Mouse (Mus musculus) adrenal gland, postnatal 25 days (tissue): ENCODE measurements around the gene Gng8. TPM values are rescaled to one million over a fixed set of nuclear protein-coding genes. Genes with fewer than 3 reads are reported as not detected.
A peak's percentile ranks its signal among the peaks of the same experiment; 100 is the strongest.

Experiments used
- DNase-seq: peaks from one replicate; pipeline ENCODE4 v3.0.0; 2021; ENCODE audit warnings: mixed read lengths
- long read RNA-seq: library from polyadenylated mRNA; stranded (forward); transcript quantifications from one replicate; pipeline ENCODE4 v2.0.0, GENCODE M21; 2021
- total RNA-seq: library from RNA; stranded (reverse); gene quantifications from 2 replicates; pipeline ENCODE4 v1.2.3, GENCODE M21; 2021

Gene Gng8
- 0.70 TPM in 1 of 2 replicates, not detected in the other for total RNA-seq
- long read RNA-seq, result 0 reads

DNA sequence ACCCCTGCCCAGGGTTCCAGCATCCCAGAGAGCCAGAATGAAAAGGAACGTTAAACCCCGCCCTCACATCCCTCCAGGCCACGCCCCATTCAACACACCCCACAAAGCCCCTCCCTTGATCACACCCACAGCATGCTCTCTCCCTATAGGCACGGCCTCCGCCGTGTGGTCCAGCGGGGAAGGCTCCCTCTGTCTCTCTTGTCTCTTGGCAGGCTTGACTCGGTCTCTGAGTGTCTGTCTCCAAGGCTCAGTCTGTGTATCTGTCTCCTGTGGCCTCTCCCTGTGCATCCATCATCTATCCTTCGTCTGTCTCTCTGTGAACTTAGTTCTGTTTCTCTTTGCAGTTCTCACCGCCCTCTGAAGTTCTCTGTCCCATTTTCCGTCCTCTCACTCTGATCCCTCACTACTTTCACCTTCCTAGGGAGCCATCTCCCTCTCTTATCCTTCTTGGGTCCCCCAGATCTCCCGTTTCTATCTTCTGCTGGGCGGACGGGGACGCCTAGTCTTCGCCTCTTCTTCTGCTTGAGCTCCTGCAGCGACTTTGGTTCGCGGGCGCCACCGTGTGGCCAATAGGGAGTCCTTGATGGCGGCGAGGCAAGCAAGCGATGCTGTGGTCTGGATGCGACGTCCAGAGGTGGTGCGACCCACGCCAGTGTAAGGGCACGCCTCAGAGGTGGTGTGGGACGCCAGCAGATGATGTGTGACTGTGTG, at the start of gene Gng8:
TSS of gene Gng8 (plus strand) at position 146 of the 711 bp plus-strand sequence.
- DNase-seq, result peak; percentile 87

DNA sequence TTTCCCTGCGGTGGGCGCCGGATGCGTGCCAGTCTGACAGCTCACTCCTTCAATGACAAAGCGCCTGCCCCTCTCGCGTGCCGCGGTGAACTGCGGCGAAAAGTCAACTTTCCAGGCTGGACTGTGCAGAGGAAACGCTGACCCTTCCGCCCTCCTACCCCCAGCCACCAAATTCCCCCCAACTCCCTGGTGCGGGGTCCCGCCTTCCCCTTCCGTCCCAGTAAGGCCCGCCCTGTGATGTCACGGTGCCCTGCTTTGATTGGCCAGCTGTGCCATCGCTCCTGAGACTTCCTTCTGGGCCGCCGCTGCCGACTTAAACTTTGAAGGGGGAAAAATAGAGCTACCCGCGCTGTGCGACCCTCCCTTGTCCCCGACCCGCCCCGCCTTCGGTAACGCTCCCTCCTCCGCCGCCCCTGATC, 48.9 kb upstream of the Gng8 start, which contains the start of gene Prkd2:
TSS of gene Prkd2 (plus strand) at position 258 of the 419 bp plus-strand sequence.
- peak; percentile 91 for DNase-seq

DNA sequence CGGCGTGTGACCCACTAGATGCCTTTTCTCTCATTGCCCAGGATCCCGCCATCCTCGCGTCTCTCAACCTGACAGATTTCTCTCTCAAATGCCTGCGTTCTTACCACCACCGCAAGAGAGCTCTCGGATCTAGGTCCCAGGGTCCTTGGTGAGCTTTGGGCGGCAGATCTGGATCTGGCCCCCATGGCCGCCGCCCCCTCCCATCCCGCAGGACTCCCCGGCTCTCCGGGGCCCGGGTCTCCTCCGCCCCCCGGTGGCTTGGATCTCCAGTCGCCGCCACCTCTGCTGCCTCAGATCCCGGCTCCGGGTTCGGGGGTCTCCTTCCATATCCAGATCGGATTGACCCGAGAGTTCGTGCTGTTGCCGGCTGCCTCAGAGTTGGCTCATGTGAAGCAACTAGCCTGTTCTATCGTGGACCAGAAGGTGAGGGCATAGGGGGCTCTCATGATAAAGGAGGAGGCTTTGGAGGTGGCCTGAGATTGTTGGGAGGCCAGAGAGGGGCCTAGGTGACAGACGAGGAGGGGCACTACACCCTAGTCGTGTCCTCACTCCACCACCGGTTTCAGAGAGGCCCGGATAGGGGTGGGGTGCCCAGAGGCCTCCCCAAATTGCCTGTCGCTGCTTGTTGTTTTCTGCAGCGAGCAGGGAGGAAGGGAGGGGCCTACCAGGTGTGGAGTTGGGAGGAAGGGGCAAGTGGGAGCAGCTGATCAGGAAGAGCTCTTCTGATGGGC, 48.0 kb upstream of the Gng8 start:
- DNase-seq, result no peak

DNA sequence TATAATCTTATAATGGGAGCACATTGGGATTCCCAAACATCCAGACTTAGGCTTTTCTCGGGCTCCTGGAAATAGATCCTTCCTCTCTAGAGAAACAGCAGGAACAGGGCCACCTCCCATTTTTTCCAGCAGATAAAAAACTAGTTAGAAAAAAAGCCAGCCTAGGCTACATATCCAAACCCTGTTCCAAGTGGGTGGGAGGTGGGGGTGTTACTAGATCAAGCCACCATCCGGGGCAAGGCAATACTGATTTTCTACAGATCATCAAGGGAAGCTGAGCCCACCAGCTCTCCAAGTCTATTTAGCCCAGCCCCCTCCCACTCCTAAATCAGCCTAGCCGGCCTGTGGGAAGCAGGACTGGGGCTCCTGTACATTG, 46.9 kb upstream of the Gng8 start:
- DNase-seq, result no peak

DNA sequence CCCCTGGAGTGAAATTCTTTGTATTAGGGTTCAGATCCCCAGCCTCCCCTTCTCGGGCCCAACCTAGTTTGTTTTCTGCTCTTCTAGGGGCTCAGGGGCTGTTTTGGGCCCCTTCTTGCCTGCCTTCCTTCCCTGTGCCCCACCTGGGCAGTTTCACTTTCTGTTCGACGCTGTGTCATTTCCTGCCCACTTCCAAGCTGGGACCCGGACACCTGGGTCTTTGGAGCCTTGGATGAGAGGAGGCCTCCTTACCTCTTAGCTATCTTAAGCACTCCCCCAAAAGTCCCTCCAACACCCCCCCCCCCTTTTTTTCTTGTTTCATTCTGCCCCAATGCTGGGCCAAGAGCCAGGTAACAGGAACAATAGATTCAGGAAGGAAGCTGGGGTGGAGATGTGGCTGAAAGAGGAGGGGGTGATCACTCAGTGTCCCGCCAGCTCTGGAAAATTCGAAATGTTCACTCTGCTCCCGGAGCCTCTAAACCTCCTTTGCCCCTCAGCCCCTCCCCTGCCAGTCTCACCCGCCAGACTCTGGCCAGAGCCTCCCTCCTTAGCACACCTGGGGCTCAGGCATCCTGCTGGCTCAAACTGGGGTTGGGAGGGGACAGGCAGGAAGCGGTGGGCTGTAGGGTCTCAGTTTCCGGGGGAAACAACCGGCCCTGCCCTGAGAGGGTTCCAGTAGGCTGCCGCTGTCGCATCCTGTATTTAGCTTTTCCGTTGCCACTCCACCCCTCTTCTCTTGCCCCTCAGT, 46.3 kb upstream of the Gng8 start:
- no peak for DNase-seq

DNA sequence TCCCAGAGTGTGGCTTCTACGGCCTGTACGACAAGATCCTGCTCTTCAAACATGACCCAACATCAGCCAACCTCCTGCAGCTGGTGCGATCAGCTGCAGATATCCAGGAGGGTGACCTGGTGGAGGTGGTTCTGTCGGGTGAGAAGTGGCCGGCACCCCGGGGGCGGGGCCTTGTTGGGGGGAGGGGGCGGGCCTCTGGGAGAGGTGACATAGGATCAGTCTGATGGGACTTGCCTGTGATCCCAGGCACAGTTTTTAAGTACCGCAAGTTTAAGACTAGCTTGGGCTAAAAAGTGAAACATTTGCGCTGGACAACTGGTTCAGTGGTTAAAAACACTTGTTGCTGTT, 45.8 kb upstream of the Gng8 start:
- DNase-seq, result no peak

DNA sequence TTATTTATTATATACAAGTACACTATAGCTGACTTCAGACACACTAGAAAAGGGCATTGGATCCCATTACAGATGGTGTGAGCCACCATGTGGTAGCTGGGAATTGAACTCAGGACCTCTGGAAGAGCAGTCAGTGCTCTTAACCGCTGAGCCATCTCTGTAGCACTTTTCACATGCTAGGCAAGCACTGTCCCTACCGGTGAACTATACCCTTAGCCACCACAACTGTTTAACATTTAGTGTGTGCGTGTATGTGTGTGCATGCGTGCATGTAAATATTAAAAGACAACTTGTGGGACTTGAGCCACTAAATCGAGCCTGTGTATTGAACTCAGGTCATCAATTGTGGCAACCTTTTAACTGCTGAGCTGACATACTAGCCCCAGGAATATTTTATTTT, 44.8 kb upstream of the Gng8 start:
- no peak for DNase-seq

DNA sequence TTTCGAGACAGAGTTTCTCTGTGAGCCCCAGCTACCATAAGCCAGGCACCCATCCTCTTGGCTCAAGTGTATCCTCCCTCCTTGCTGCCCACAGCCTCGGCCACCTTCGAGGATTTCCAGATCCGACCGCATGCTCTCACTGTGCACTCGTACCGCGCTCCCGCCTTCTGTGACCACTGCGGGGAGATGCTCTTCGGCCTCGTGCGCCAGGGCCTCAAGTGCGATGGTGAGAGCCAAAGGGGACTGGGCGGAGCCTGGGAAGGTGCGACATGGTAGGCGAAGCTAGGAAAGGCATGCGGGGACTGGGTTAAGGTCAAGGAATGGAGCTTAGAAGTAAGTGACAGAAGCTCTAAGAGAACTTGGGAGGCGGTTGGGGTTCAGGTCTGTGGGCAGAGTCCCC, 44.1 kb upstream of the Gng8 start:
- no peak for DNase-seq

DNA sequence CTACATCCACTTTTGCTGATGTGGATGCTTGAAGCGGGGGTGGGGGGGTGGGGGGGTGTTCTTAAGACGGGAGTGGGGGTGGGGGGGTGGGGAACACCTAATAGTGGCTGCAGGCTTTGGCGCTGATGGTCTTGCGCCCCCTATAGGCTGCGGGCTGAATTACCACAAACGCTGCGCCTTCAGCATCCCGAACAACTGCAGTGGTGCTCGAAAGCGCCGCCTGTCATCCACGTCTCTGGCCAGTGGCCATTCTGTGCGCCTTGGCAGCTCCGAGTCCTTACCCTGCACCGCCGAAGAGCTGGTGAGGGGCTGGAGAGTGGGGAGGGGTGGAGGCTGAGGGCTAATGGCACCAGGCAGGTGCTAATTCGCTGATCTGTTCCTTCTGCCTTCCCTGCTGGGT, 43.0 kb upstream of the Gng8 start:
- DNase-seq, result peak; percentile 50

DNA sequence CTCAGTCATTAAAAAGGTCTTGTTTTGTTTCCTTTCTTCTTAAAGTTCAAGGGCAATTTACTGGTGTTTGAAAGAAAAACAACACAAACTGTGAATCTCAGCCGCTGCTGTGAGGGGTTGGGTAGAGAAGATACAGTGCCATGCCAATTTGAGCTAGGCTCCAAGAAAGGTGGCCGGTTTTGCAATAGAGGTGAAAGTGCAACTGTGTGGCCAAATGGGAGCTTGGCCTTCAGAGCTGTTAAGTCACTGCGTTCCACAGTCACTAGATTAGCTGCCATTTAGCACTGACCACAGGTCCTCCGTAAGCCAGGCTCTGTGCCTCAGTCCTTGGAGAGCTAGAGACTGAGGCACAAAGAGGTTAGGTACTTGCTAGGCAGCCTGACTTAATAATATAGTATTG, 40.0 kb upstream of the Gng8 start:
- DNase-seq, result no peak

DNA sequence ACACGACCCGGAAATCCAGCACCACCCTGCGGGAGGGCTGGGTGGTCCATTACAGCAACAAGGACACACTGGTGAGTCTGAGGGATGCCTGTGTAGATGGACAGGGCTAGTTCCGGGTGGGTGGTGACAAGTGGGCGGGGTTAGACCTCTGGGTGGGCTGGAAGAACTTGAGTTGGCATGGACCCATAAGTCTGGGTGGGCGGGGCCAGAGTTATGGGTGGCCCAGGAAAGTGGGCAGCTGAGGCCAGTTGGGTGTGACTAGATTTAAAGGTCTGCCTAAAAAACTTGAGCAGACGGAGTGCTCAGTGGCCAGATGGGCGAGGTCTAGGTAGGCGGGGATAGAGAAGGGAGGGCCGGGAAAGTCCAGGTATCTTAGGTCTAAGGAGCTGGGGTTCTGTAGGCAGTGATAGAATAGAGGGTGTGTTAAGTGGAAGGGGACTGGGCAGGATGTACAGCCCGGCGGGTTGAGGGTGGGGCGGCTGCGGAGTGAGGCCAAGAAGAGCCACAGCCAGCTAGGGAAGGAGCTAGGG, 38.2 kb upstream of the Gng8 start:
- no peak for DNase-seq

DNA sequence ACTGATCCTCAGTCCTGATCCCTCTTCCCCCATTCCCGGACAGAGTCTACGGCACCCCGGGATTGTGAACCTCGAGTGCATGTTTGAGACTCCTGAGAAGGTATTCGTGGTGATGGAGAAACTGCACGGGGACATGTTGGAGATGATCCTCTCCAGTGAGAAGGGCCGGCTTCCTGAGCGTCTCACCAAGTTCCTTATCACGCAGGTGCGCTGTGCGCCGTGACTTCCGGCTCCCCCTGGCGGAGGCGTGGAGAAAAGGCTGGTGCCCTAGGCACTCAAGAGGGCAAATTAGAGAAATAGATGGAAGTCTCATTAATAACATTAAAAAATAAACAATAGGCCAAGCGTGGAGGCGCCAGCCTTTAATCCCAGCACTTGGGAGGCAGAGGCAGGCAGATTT, 33.2 kb upstream of the Gng8 start:
- peak; percentile 54 for DNase-seq

DNA sequence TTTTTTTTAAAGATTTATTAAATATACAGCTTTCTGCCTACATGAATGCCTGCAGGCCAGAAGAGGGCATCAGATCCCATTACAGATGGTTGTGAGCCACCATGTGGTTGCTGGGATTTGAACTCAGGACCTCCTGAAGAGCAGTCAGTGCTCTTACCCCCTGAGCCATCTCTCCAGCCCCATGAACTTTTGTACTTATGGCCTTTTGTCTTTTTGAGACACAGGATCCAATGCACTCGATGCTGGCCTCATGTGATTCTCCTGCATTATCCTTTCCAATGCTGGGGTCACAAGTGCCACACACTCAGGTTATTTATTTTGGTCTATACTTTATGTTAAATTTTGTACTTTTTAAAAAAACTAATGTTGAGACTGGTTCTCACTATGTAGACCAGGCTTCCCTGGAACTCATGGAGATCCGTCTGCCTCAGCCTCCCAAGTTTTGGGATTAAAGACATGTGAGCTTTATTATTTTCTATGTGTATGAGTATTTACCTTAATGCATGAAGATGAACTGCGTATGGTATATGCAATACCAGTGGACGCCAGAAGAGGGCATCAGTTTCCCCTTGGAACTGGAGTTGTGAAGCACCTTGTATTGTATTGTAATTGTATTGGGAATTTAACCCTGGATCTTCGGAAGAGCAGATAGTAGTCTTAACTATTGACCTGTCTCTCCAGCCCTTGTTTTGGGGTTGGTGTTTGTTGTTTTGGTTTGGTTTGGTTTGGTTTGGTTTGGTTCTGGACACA, 31.5 kb upstream of the Gng8 start:
- DNase-seq, result peak; percentile 51

DNA sequence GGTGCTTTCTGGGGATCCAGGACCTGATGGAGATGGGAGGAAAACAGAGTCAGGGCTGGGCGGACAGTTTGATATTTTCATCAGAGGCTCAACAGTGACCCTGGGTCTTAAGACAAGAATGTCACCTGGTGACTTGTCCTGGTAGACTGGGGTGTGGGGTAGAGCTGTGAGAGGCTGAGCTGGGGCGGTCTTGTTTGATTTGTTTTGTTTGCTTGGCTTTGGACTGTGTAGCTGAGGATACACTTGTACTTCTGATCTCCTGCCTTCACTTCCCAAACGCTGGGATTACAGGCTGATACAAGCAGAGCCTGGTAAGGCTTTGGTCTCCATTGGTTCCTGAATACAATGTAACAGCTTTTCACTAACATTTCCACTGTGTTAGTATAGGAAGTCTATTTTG, 24.1 kb upstream of the Gng8 start:
- no peak for DNase-seq

DNA sequence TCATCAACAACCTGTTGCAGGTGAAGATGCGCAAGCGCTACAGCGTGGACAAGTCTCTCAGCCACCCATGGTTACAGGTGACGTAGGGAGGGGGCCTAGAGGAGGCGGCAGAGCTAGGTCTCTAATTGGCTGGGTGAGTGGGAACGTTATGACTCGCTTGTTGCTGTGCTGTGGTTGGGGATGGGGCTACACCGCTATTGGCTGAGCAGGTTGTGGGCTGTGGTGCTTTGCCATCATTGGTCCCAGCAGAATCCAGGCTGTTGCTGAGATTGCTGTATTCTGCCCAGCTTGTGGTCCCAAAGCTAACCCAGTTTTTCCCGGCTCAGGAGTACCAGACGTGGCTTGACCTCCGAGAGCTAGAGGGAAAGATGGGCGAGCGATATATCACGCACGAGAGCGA, 22.1 kb upstream of the Gng8 start:
- peak; percentile 51 for DNase-seq

DNA sequence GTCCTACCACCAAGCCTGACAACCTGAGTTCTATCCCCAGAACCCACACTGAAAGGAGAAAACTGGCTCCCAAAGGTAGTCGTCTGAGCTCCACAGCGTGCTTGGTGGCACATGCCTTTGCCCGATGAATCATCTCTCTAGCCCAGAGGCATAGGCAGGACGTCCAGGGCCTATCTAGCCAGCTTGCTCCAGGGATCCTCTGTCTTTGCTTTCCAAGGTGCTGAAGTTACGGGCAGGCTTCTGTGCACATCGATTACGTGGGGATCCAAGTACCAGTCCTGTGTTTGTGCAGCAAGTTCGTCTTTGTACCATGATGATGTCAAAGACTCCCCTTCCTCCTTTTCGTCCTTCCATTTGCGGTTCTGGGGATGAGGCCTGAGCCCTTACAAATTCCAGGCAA, 20.0 kb upstream of the Gng8 start:
- DNase-seq, result no peak

DNA sequence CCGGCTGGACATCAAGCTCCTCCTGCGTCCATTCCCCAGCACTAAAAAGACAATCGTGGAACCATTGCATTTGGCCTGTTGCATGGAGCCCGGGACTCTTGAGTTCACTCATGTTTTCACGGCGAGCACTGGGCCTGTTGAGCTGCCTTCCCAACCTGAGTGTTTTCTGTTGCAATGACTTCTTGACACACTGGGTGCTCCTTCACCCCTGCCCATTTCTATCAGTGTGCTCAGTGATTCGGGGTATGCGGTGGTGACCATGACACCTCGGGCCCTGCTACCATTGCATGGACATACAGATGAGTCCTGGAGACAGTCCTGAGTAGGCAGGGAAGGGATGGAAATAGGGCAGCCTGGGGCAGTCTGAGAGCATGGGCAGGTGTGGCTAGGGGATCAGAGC, 19.1 kb upstream of the Gng8 start:
- no peak for DNase-seq

DNA sequence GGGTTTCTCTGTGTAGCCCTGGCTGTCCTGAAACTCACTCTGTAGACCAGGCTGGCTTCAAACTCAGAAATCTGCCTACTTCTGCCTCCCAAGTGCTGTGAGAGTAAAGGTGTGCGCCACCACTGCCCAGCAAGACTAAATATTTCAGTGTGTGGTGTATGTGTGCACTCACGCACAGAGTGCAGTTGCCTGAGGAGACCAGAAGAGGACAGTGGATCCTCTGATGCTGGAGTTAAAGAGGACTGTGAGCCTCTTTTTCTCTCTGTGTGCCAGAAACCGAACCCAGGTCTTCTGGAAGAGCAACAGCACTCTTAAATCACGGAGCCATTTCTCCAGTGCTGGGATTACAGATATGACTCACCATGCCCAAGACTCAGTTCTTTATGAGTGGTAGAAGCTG, 18.2 kb upstream of the Gng8 start:
- no peak for DNase-seq

DNA sequence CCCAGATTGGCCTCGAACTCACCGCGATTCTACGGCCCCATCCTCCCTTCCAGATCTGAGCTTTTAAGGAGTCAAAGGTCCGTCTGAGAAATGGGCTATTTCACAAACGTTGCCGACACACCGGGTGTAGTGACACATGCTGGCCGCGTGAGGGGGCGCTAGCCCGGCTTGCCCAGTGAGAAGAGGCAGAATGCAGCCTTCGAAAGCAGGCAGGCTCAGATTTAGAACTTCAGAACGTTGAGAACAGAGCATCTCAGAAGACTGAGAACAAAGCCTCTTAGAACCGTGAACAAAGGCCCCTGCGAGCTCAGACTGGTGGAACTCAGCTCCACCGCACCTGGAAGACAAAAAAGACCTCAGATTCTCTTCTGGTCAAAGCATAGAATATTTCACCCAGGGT, 17.4 kb upstream of the Gng8 start:
- peak; percentile 82 for DNase-seq

DNA sequence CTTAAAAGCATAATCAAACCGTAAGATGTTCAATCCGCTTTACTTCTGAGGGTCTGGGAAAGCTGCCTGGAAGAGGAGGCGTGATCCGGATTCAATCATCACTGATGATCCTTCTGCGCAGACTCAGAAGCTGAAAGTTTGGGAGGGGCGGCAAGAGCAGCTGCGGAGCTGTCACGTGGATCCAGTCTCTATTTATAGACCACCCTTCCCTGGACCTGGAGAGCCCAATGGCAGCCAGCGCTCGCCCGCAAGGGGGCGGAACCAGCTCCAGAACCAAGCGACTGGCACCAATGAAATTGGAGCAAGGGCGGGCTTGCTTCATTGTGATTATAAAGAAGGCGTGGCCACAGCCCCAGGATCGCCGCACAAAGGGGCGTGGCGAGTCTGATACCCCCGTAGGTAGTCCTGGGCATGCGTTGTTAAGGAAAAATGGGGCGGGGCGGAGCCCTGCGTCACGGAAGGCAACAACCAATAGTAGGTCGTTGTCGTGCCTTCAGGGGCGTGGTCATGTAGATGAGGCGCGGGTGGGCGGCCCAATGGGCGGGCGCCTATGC, 16.8 kb upstream of the Gng8 start:
- DNase-seq, result peak; percentile 97

DNA sequence AGATGAGACGGTGACA, 16.5 kb upstream of the Gng8 start, which contains the start of gene Dact3:
TSS of gene Dact3 (plus strand) at position 8 of the 16 bp plus-strand sequence.
- DNase-seq, result no peak

DNA sequence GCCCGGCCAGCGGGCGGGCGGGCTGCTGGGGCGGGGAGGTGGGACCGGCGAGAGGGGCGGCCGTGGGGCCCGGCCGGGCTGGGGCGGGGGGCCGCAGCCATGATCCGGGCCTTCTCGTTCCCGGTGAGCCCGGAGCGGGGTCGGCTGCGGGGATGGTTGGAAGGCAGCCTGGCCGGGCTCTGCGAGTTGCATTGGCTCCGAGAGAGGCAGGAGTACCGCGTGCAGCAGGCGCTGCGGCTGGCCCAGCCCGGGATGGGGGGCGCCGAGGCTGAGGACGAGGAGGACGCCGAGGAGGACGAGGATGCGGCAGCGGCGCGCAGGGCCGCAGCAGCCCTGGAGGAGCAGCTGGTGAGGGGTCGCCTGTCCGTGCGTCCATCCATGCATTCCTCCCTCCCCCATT, 16.3 kb upstream of the Gng8 start:
- DNase-seq, result no peak

DNA sequence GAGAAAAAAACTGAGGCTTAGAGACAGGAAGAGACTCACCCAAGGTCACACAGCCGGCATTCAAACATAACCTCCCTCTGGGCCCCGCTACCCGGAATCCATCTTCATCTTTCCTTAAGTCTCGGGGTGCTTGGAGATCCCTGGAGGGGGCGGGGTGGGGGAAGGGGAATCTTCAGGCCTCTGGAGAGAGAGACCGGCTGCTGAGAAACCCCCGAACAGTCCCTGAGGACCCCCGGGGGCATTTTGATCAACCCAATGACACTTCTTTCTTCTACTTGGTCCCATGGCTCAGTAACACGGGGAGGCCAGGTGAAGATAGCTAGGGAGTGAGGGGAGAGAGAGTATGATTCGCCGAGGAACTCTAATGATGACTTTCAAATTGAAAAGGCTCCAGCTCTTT, 15.6 kb upstream of the Gng8 start:
- no peak for DNase-seq
